Mouse (Mus musculus) stomach, embryonic 16.5 days (tissue): ENCODE data around the gene Gm49320. TPM values are rescaled to one million over a fixed set of nuclear protein-coding genes. Genes with fewer than 3 reads are reported as not detected.

Experiments used
- ATAC-seq: fragments of 200-750 bp; cut with Nextera tagmentation; 2 replicates; pipeline ENCODE4 v1.8.0; 2017; ENCODE audit warnings: moderate number of reproducible peaks, moderate TSS enrichment; ENCODE audit not compliant: insufficient read depth, low FRiP score
- H3K27ac ChIP-seq: fragments of 300-500 bp; sonication (generic); 2 replicates; pipeline ENCODE4 v1.5.1; 2014; ENCODE audit warnings: low read length
- H3K27me3 ChIP-seq: fragments of 300-500 bp; sonication (generic); 2 replicates; pipeline ENCODE4 v1.6.1; 2014; ENCODE audit warnings: low read length, control low read depth, mixed read lengths; ENCODE audit not compliant: control insufficient read depth, insufficient read depth
- H3K36me3 ChIP-seq: fragments of 300-500 bp; sonication (generic); 2 replicates; pipeline ENCODE4 v1.6.1; 2014; ENCODE audit warnings: low read length; ENCODE audit not compliant: control insufficient read depth, insufficient read depth
- H3K4me1 ChIP-seq: fragments of 300-500 bp; sonication (generic); 2 replicates; pipeline ENCODE4 v1.6.1; 2014; ENCODE audit warnings: low read length, control low read depth, mixed read lengths; ENCODE audit not compliant: control insufficient read depth, insufficient read depth
- H3K4me2 ChIP-seq: fragments of 300-500 bp; sonication (generic); 2 replicates; pipeline ENCODE4 v1.6.1; 2014; ENCODE audit warnings: low read depth, low read length, mixed read lengths
- H3K4me3 ChIP-seq: fragments of 300-500 bp; sonication (generic); replicated peaks from 2 replicates; pipeline ENCODE4 v1.5.1; 2014; ENCODE audit warnings: mild to moderate bottlenecking, low read length
- H3K9ac ChIP-seq: fragments of 300-500 bp; sonication (generic); 2 replicates; pipeline ENCODE4 v1.6.1; 2014; ENCODE audit warnings: low read length
- H3K9me3 ChIP-seq: fragments of 300-500 bp; sonication (generic); replicated peaks from 2 replicates; pipeline ENCODE4 v1.6.1; 2016; ENCODE audit warnings: low read length, control low read depth; ENCODE audit not compliant: control insufficient read depth
- WGBS: fragments of 180-500 bp; shearing (Covaris S2); extraction: QIAGEN DNeasy Blood & Tissue Kit; methylation state at CpG from one replicate; pipeline ENCODE4 v1.1.7; 2014; 5-methylcytosine and 5-hydroxymethylcytosine counted together
- polyA plus RNA-seq: library from polyadenylated mRNA; unstranded; fragments of >200 nt; fragmentation: Nextera tagmentation; extraction: Ambion mirVana; gene quantifications from 2 replicates; pipeline ENCODE4 v1.2.1, GENCODE M21; 2015

Gene Gm49320
- polyA plus RNA-seq, 1 experiment from 2014 or later: 0.79 TPM

- ATAC-seq: no peak
- H3K4me1 ChIP-seq: peaks cover 23% of the 10 kb centered on the region
- WGBS: 17% methylated on average over 15 of the region's 15 CpGs
Measured at GRCm38 (mm10) chr8:4237814-4238433, 741 bp upstream of the Gm49320 start.

GRCm38 (mm10) chr8:4239193-4239890 lies 677 bp downstream of the Gm49320 start:
- WGBS: 10% methylated on average over 19 of the region's 19 CpGs
- peak; percentile 28 for ATAC-seq

More at GRCm38 (mm10) chr8:4237814-4238433, 741 bp upstream of the Gm49320 start:
- Histone ChIP-seq H3K4me3 (peak overlapping the region; percentile 95), H3K36me3 (0 out of 2 replicates have a peak, but pooled peaks cover 5% of the 10 kb centered on the region), H3K27ac (peak overlapping the region; percentile 98), H3K9me3 (no peaks in the 10 kb centered on the region), H3K4me2 (peak overlapping the region; percentile 94), H3K9ac (peak overlapping the region; percentile 84), H3K27me3 (no peaks in the 10 kb centered on the region)

GRCm38 (mm10) chr8:4245061-4245460 lies 6.4 kb downstream of the Gm49320 start:
- Histone ChIP-seq H3K9me3 (no peaks in the 10 kb centered on the region), H3K4me2 (no peak overlapping the region), H3K9ac (no peak overlapping the region), H3K4me1 (peaks cover 10% of the 10 kb centered on the region), H3K27ac (no peak overlapping the region), H3K36me3 (peaks cover 33% of the 10 kb centered on the region), H3K4me3 (no peak overlapping the region), H3K27me3 (no peaks in the 10 kb centered on the region)
- no peak for ATAC-seq
- WGBS: 90% methylated on average over 5 of the region's 5 CpGs

More at GRCm38 (mm10) chr8:4239193-4239890, 677 bp downstream of the Gm49320 start:
- peaks cover 14% of the 10 kb centered on the region; the same call in 1 of the 2 replicates for H3K36me3 ChIP-seq
- peak overlapping the region; percentile 86 for H3K9ac ChIP-seq
- H3K9me3 ChIP-seq: no peaks in the 10 kb centered on the region
- H3K4me2 ChIP-seq: peak overlapping the region; percentile 94
- H3K27ac ChIP-seq: peak overlapping the region; percentile 95
- H3K27me3 ChIP-seq: no peaks in the 10 kb centered on the region
- H3K4me1 ChIP-seq: peaks cover 23% of the 10 kb centered on the region
- H3K4me3 ChIP-seq: peak overlapping the region; percentile 95

GRCm38 (mm10) chr8:4245737-4246136 lies 7.1 kb downstream of the Gm49320 start:
- H3K4me1 ChIP-seq: peaks cover 4% of the 10 kb centered on the region; the same call in 1 of the 2 replicates
- WGBS: 87% methylated on average over 13 of the region's 13 CpGs
- no peak overlapping the region for H3K4me3 ChIP-seq
- no peak for ATAC-seq
- no peak overlapping the region for H3K9ac ChIP-seq
- no peaks in the 10 kb centered on the region for H3K9me3 ChIP-seq
- no peak overlapping the region for H3K27ac ChIP-seq
- H3K36me3 ChIP-seq: peaks cover 33% of the 10 kb centered on the region
- no peaks in the 10 kb centered on the region for H3K27me3 ChIP-seq
- H3K4me2 ChIP-seq: no peak overlapping the region

- H3K9ac ChIP-seq: no peak overlapping the region
- H3K4me2 ChIP-seq: no peak overlapping the region
- no peak overlapping the region for H3K27ac ChIP-seq
- no peak for ATAC-seq
- H3K9me3 ChIP-seq: no peaks in the 10 kb centered on the region
- WGBS: 75% methylated on average over 8 of the region's 8 CpGs
- H3K4me3 ChIP-seq: no peak overlapping the region
- H3K4me1 ChIP-seq: peaks cover under 1% of the 10 kb centered on the region
- H3K36me3 ChIP-seq: peaks cover 28% of the 10 kb centered on the region
- no peaks in the 10 kb centered on the region for H3K27me3 ChIP-seq
Measured at GRCm38 (mm10) chr8:4247241-4247640, 8.6 kb downstream of the Gm49320 start.

GRCm38 (mm10) chr8:4247951-4248540 lies 9.4 kb downstream of the Gm49320 start, which contains the start of gene Tgfbr3l:
Gene Tgfbr3l (plus strand): TSS chr8:4248214.
- Histone ChIP-seq H3K4me1 (peaks cover 4% of the 10 kb centered on the region), H3K9me3 (no peaks in the 10 kb centered on the region), H3K36me3 (peaks cover 28% of the 10 kb centered on the region), H3K27me3 (no peaks in the 10 kb centered on the region), H3K9ac (no peak within 1 kb of the TSS; the same call in 1 of the 2 replicates), H3K27ac (no peak within 1 kb of the TSS), H3K4me2 (no peak within 1 kb of the TSS), H3K4me3 (no peak within 1 kb of the TSS)
- ATAC-seq: no peak
- WGBS: 74% methylated on average over 15 of the region's 15 CpGs

GRCm38 (mm10) chr8:4249213-4249612 lies 10.5 kb downstream of the Gm49320 start:
- Histone ChIP-seq H3K27me3 (no peaks in the 10 kb centered on the region), H3K4me1 (peaks cover 11% of the 10 kb centered on the region), H3K9me3 (no peaks in the 10 kb centered on the region), H3K4me2 (no peak overlapping the region), H3K27ac (no peak overlapping the region), H3K9ac (no peak overlapping the region; the same call in 1 of the 2 replicates), H3K36me3 (peaks cover 20% of the 10 kb centered on the region; the same call in 1 of the 2 replicates), H3K4me3 (no peak overlapping the region)
- WGBS: 24% methylated on average over 29 of the region's 29 CpGs
- no peak for ATAC-seq

GRCm38 (mm10) chr8:4250306-4250970 lies 11.8 kb downstream of the Gm49320 start:
- Histone ChIP-seq H3K4me2 (no peak overlapping the region), H3K27me3 (no peaks in the 10 kb centered on the region), H3K9me3 (no peaks in the 10 kb centered on the region), H3K36me3 (peaks cover 12% of the 10 kb centered on the region; the same call in 1 of the 2 replicates), H3K4me3 (no peak overlapping the region), H3K4me1 (peaks cover 12% of the 10 kb centered on the region), H3K27ac (no peak overlapping the region), H3K9ac (no peak overlapping the region)
- whole genome bisulfite sequencing: 39% methylated on average over 26 of the region's 26 CpGs
- ATAC-seq: peak; percentile 33; the same call in 1 of the 2 replicates
